Mouse (Mus musculus): ENCODE data around the gene 1700015G11Rik. TPM values are rescaled to one million over a fixed set of nuclear protein-coding genes. Genes with fewer than 3 reads are reported as not detected.

Gene 1700015G11Rik
- total RNA-seq, 2 experiments from 2014 or later: not detected

- DNase-seq: peak; percentile 7
- intact Hi-C loops (cut with DNase I; ENCODE audit: low total_unique reads): loop anchor here (2.0 kb wide), 1 partner anchor 352 kb away; no protein-coding TSS in a partner anchor
Observed at GRCm38 (mm10) chr7:51972252-51972855, 43.2 kb downstream of the 1700015G11Rik start.

- intact Hi-C loops (cut with DNase I; ENCODE audit: low total_unique reads): no loop called here
- no peak for DNase-seq
Observed at GRCm38 (mm10) chr7:51969379-51969778, 46.1 kb downstream of the 1700015G11Rik start.

GRCm38 (mm10) chr7:51967581-51967980, 47.9 kb downstream of the 1700015G11Rik start:
- intact Hi-C loops (cut with DNase I; ENCODE audit: low total_unique reads): no loop called here
- no peak for DNase-seq

GRCm38 (mm10) chr7:51964681-51965080, 50.8 kb downstream of the 1700015G11Rik start:
- no peak for DNase-seq
- intact Hi-C loops (cut with DNase I; ENCODE audit: low total_unique reads): no loop called here

GRCm38 (mm10) chr7:51962219-51962952, 53.1 kb downstream of the 1700015G11Rik start:
- intact Hi-C loops (cut with DNase I; ENCODE audit: low total_unique reads): no loop called here
- no peak for DNase-seq

Other genes starting within 250 kb of the 1700015G11Rik start
- 1 to 10 TPM; 8.7 to 9.8 TPM for gene Gas2, start 153.7 kb downstream of the 1700015G11Rik start, total RNA-seq (2021)
- 1 to 10 TPM; 2.3 to 2.8 TPM for gene Fancf, start 153.5 kb downstream of the 1700015G11Rik start, total RNA-seq (2021)
- 1 to 10 TPM; 6.4 to 9.7 TPM for gene Svip, start 9.7 kb downstream of the 1700015G11Rik start, total RNA-seq (2021)

All from gastrocnemius, postnatal 14 days (tissue).